Mouse (Mus musculus) hindbrain, embryonic 14.5 days (tissue): ENCODE measurements around the gene Cd36. TPM values are rescaled to one million over a fixed set of nuclear protein-coding genes. Genes with fewer than 3 reads are reported as not detected.

Experiments
- ATAC-seq: fragments of 200-750 bp; cut with Nextera tagmentation; 2 replicates; pipeline ENCODE4 v1.8.0; 2017; ENCODE audit warnings: moderate number of reproducible peaks, mild to moderate bottlenecking, moderate TSS enrichment, moderate library complexity; ENCODE audit not compliant: low FRiP score
- DNase-seq: peaks from one replicate; pipeline ENCODE4 v3.0.0-alpha.2; 2015; ENCODE audit warnings: low spot score
- H3K27ac ChIP-seq: fragments of 300-500 bp; sonication (generic); 2 replicates; pipeline ENCODE4 v1.5.1; 2014; ENCODE audit warnings: mild to moderate bottlenecking, moderate library complexity
- H3K27me3 ChIP-seq: fragments of 300-500 bp; sonication (generic); 2 replicates; pipeline ENCODE4 v1.6.1; 2014; ENCODE audit warnings: mild to moderate bottlenecking, low read length, mixed read lengths; ENCODE audit not compliant: control insufficient read depth, insufficient read depth
- H3K36me3 ChIP-seq: fragments of 300-500 bp; sonication (generic); replicated peaks from 2 replicates; pipeline ENCODE4 v1.6.1; 2014; ENCODE audit not compliant: control insufficient read depth, insufficient read depth
- H3K4me1 ChIP-seq: fragments of 300-500 bp; sonication (generic); replicated peaks from 2 replicates; pipeline ENCODE4 v1.6.1; 2014; ENCODE audit warnings: antibody characterized with exemption, low read length, mixed read lengths; ENCODE audit not compliant: control insufficient read depth, insufficient read depth
- H3K4me2 ChIP-seq: fragments of 300-500 bp; sonication (generic); replicated peaks from 2 replicates; pipeline ENCODE4 v1.6.1; 2014; ENCODE audit warnings: mild to moderate bottlenecking, moderate library complexity
- H3K4me3 ChIP-seq: fragments of 300-500 bp; sonication (generic); replicated peaks from 2 replicates; pipeline ENCODE4 v1.5.1; 2014; ENCODE audit warnings: mild to moderate bottlenecking, low read length
- H3K9ac ChIP-seq: fragments of 300-500 bp; sonication (generic); 2 replicates; pipeline ENCODE4 v1.6.1; 2014
- H3K9me3 ChIP-seq: fragments of 300-500 bp; sonication (generic); 2 replicates; pipeline ENCODE4 v1.6.1; 2016; ENCODE audit warnings: low read length; ENCODE audit not compliant: control insufficient read depth
- WGBS: fragments of 180-500 bp; shearing (Covaris S2); extraction: QIAGEN DNeasy Blood & Tissue Kit; methylation state at CpG from one replicate; pipeline ENCODE4 v1.1.7; 2014; 5-methylcytosine and 5-hydroxymethylcytosine counted together
- polyA plus RNA-seq: library from polyadenylated mRNA; unstranded; fragments of >200 nt; fragmentation: Nextera tagmentation; extraction: Ambion mirVana; gene quantifications from 2 replicates; pipeline ENCODE4 v1.2.1, GENCODE M21; 2014

The Cd36 gene
- polyA plus RNA-seq, 1 experiment from 2014 or later: 7.2 TPM

DNA sequence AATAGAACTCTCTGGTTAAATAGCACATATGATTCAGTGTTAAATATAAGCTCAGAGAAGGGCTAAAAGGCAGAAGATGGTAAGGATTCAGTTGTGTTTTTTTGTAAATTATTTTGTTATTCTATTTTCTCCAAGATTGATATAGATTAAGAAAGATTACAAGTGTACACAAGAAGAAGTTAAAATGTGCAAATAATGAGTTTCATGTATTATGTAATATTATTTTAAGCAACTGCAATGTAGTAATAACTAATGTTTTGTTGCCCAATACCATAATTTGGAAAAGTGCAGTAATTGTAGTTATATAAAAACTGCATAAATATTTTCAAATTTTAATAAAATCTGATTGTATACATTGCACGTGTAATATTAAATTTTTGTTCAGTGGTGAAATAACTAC lies 54.8 kb downstream of the Cd36 start:
- no peaks in the 10 kb centered on the region for H3K27me3 ChIP-seq
- no peaks in the 10 kb centered on the region for H3K36me3 ChIP-seq
- no peak overlapping the region for H3K27ac ChIP-seq
- no peak overlapping the region for H3K9ac ChIP-seq
- no peak for ATAC-seq
- H3K9me3 ChIP-seq: no peaks in the 10 kb centered on the region
- WGBS: 96% methylated on average over 1 of the region's 1 CpGs
- no peak overlapping the region for H3K4me3 ChIP-seq
- H3K4me2 ChIP-seq: no peak overlapping the region
- DNase-seq: no peak
- no peaks in the 10 kb centered on the region for H3K4me1 ChIP-seq

DNA sequence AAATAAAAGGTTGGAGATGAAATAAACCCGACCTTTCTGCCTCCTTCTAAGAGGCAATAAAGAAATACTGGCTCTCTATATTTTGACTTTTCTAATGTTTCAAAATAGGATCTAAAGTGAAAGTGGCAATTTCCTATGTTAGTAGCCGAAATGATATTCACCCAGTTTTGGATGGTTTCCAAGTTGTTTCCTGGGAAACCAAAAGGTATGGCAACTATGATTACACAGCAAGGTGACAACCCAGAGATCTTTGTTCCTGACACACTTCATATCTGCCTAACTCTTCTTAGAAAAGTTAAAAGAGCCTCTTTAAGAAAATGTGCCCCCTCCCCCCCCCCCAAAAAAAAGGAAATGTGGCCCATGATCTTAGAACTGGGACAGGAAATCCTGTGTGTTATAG lies 58.1 kb downstream of the Cd36 start:
- Histone ChIP-seq H3K4me3 (no peak overlapping the region), H3K27ac (no peak overlapping the region), H3K4me1 (no peaks in the 10 kb centered on the region), H3K4me2 (no peak overlapping the region), H3K36me3 (no peaks in the 10 kb centered on the region), H3K9ac (no peak overlapping the region), H3K9me3 (no peaks in the 10 kb centered on the region), H3K27me3 (no peaks in the 10 kb centered on the region)
- WGBS: 58% methylated on average over 2 of the region's 2 CpGs
- ATAC-seq (no peak), DNase-seq (no peak)

DNA sequence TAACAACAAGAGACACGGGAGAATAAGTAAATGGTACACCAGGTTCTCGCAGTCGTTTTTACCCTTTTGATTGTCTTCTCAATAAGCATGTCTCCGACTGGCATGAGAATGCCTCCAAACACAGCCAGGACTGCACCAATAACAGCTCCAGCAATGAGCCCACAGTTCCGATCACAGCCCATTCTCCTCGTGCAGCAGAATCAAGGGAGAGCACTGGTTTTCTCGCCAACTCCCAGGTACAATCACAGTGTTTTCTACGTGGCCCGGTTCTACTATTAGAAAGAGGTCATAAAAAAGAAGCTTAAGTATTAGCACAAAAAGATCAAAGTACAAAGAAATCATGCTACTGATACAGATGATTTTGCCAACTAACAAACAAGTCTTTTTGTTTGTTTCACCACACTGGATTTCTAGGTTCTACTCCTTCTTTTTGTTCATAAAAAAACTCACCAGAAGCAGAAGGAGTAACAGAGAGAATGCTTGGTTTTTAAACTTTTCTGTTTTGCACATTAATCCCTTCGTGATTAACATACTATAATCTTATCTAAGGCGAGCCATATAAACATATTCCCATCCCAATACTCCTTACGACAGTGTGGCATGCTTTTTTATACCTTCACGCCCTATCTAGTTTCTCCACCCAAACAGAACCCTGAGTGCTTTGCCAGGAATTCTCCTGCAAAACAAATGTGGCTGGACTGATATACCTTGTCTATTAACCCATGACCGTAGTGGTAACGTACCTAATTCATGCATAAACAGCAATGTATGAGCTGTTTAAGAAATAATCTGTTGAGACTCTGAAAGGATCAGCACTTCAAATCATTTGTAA lies 59.7 kb downstream of the Cd36 start:
- DNase-seq: no peak
- 73% methylated on average over 15 of the region's 15 CpGs for WGBS
- H3K36me3 ChIP-seq: no peaks in the 10 kb centered on the region
- H3K4me2 ChIP-seq: no peak overlapping the region
- H3K4me3 ChIP-seq: no peak overlapping the region
- H3K27me3 ChIP-seq: no peaks in the 10 kb centered on the region
- no peak overlapping the region for H3K27ac ChIP-seq
- H3K4me1 ChIP-seq: no peaks in the 10 kb centered on the region
- H3K9ac ChIP-seq: no peak overlapping the region
- H3K9me3 ChIP-seq: no peaks in the 10 kb centered on the region
- no peak for ATAC-seq

GRCm38 (mm10) chr5:17821395-17821794 lies 67.2 kb downstream of the Cd36 start:
- 81% methylated on average over 1 of the region's 1 CpGs for WGBS
- Histone ChIP-seq H3K4me1 (no peaks in the 10 kb centered on the region), H3K4me2 (no peak overlapping the region), H3K9ac (no peak overlapping the region), H3K9me3 (no peaks in the 10 kb centered on the region), H3K27me3 (no peaks in the 10 kb centered on the region), H3K27ac (no peak overlapping the region), H3K36me3 (no peaks in the 10 kb centered on the region), H3K4me3 (no peak overlapping the region)
- DNase-seq (no peak), ATAC-seq (no peak)

DNA sequence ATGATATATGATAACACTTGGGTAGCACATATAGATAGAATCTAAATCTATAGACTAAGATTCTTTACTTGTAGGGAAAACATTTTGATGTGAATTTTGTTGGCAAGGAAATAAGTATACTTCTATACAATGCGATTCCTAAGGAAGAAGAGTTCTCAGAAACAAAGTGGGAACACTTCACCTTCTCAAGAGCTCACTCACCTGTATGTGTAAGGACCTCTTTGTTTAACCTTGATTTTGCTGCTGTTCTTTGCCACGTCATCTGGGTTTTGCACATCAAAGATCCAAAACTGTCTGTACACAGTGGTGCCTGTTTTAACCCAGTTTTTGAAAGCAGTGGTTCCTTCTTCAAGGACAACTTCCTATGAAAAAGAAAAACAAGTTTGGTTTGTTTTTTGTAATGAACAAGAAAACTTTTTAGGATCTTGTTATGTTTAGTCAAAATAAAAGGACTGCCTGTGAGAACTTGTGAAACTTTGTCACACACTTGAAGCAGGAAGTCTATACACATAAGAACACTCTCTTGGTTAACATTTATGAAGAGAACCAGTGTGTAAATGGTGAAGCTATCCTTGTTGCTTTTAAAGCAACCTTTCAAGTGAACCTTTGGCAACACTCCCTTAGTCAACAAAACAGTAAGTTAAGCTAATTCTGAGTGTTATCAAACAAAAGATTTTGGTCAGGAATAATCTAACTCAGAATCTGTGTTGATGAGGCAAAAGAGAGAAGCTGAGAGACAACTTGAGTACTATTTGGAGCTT lies 68.2 kb downstream of the Cd36 start:
- Histone ChIP-seq H3K27me3 (no peaks in the 10 kb centered on the region), H3K27ac (no peak overlapping the region), H3K36me3 (no peaks in the 10 kb centered on the region), H3K9ac (no peak overlapping the region), H3K4me2 (no peak overlapping the region), H3K4me3 (no peak overlapping the region), H3K4me1 (no peaks in the 10 kb centered on the region), H3K9me3 (no peaks in the 10 kb centered on the region)
- 80% methylated on average over 2 of the region's 2 CpGs for WGBS
- ATAC-seq (no peak), DNase-seq (no peak)

DNA sequence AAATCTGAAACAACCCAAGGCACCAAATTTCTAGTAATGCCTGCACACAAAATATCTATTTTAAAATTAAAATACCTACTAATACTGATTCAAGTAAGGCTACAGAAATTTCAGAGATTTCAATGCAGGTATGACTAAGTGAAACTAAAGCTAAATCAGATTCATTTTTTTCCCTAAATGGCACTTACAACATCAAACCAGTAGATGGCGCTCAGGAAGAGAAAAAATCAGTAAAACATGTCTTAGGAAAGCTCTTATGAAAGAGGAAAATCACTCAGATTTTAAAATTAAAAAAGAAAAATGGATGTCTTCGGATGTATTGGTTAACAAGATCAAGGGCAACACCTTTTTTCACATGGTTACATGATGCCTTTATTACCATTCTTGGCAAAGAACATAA lies 72.4 kb downstream of the Cd36 start:
- H3K27me3 ChIP-seq: no peaks in the 10 kb centered on the region
- H3K4me2 ChIP-seq: no peak overlapping the region
- H3K4me1 ChIP-seq: no peaks in the 10 kb centered on the region
- ATAC-seq (no peak), DNase-seq (peak; percentile 76)
- no peaks in the 10 kb centered on the region for H3K36me3 ChIP-seq
- no peak overlapping the region for H3K27ac ChIP-seq
- WGBS: 6% methylated on average over 2 of the region's 2 CpGs
- H3K4me3 ChIP-seq: no peak overlapping the region
- no peaks in the 10 kb centered on the region for H3K9me3 ChIP-seq
- H3K9ac ChIP-seq: no peak overlapping the region

DNA sequence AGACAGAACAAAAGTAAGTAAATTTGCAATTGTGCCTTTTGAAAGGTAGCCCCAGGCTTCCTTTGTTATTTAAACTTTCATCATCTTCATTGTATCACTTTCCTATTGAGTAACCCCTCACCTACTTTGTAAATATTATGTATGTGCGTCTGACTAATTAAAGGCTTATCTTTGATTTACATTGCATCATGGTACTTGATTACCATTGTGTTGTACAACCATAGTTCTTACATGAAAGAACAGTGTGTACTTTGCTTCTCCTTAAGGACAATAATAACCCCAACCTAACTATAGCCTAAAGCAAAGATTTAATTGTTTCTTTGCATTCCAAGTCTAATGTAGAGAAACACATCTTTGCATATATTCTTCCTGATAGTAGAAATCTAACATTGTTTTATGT lies 78.3 kb downstream of the Cd36 start:
- no peak for ATAC-seq
- WGBS: 81% methylated on average over 1 of the region's 1 CpGs

GRCm38 (mm10) chr5:17806774-17807377 lies 81.7 kb downstream of the Cd36 start:
- no peaks in the 10 kb centered on the region for H3K27me3 ChIP-seq
- no peak overlapping the region for H3K4me3 ChIP-seq
- H3K4me1 ChIP-seq: no peaks in the 10 kb centered on the region
- DNase-seq (no peak), ATAC-seq (no peak)
- no peak overlapping the region for H3K4me2 ChIP-seq
- H3K27ac ChIP-seq: no peak overlapping the region
- H3K9ac ChIP-seq: no peak overlapping the region
- WGBS: 92% methylated on average over 3 of the region's 3 CpGs
- no peaks in the 10 kb centered on the region for H3K9me3 ChIP-seq
- no peaks in the 10 kb centered on the region for H3K36me3 ChIP-seq

More for the DNA sequence above, 78.3 kb downstream of the Cd36 start:
- H3K4me2 ChIP-seq: no peak overlapping the region
- H3K27ac ChIP-seq: no peak overlapping the region
- no peak for DNase-seq
- no peaks in the 10 kb centered on the region for H3K27me3 ChIP-seq
- H3K36me3 ChIP-seq: no peaks in the 10 kb centered on the region
- H3K9me3 ChIP-seq: no peaks in the 10 kb centered on the region
- no peaks in the 10 kb centered on the region for H3K4me1 ChIP-seq
- H3K4me3 ChIP-seq: no peak overlapping the region
- H3K9ac ChIP-seq: no peak overlapping the region

DNA sequence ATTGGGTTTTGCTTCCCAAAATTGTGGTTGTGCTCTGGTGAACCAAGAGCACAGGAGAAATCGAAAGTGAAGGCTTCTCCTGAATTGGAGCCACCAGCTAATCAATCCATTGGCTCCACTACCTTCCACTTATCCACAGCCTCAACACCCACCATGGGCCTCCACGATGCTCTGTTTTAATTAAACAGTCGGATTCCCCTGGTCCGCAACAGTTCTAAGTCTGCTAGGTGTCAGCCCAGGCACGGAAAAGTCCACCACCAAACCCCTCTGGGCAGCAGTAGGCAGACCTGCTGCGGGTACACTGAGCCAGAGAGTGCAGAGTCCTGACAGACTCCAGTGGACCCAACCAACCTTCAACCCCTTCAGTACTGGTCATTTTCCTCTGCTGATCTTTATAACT lies 112.0 kb downstream of the Cd36 start:
- Histone ChIP-seq H3K4me1 (no peaks in the 10 kb centered on the region), H3K27ac (no peak overlapping the region), H3K4me2 (no peak overlapping the region), H3K9me3 (no peaks in the 10 kb centered on the region), H3K9ac (no peak overlapping the region), H3K4me3 (no peak overlapping the region), H3K27me3 (no peaks in the 10 kb centered on the region), H3K36me3 (no peaks in the 10 kb centered on the region)
- ATAC-seq: no peak
- peak; percentile 70 for DNase-seq
- 92% methylated on average over 6 of the region's 6 CpGs for WGBS
